Mouse (Mus musculus) yolk sac, embryonic 10.5 days (tissue): ENCODE data around the gene Slc39a11.
A peak's percentile ranks its signal among the peaks of the same experiment; 100 is the strongest.

Experiments used
- DNase-seq: peaks from one replicate; pipeline ENCODE4 v3.0.0-alpha.2; 2017; ENCODE audit warnings: low spot score

Slc39a11 gene

DNA sequence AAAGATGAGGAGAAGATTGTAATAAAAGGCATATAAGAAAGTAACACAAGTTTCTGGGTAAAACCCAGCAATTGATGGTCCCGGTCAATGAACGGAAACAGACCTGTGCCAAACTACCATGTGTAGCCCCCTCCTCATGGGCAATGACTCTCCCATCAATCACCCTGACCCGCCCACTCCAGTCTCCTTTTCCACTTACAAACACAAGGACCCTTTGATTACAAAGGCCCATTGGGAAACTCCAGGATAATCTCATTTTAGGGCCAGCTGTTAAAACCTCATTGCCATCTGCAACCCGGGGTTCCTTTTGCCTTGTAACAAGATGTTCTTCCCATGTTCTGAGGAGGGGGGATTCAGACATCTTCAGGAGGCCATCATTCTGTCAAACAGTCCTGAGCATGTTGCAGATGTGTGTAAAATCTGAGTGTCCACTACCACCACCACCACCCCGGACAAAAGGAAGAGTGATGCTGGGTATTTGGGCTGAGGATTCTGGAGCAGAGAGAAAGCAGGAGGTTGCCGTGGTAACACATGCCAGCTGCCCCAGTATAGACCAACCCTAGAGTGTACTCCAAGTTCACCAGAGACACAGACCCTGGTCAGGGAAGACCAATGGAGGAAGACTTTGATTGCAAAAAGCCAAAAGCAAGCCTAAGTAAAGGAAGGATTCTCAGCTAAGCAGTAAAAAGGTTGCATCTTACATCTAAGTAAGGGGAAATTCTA, 419.3 kb downstream of the Slc39a11 start:
- no peak for DNase-seq

GRCm38 (mm10) chr11:113225748-113226147, 424.1 kb downstream of the Slc39a11 start:
- no peak for DNase-seq

GRCm38 (mm10) chr11:113223756-113224323, 426.0 kb downstream of the Slc39a11 start:
- DNase-seq: no peak

DNA sequence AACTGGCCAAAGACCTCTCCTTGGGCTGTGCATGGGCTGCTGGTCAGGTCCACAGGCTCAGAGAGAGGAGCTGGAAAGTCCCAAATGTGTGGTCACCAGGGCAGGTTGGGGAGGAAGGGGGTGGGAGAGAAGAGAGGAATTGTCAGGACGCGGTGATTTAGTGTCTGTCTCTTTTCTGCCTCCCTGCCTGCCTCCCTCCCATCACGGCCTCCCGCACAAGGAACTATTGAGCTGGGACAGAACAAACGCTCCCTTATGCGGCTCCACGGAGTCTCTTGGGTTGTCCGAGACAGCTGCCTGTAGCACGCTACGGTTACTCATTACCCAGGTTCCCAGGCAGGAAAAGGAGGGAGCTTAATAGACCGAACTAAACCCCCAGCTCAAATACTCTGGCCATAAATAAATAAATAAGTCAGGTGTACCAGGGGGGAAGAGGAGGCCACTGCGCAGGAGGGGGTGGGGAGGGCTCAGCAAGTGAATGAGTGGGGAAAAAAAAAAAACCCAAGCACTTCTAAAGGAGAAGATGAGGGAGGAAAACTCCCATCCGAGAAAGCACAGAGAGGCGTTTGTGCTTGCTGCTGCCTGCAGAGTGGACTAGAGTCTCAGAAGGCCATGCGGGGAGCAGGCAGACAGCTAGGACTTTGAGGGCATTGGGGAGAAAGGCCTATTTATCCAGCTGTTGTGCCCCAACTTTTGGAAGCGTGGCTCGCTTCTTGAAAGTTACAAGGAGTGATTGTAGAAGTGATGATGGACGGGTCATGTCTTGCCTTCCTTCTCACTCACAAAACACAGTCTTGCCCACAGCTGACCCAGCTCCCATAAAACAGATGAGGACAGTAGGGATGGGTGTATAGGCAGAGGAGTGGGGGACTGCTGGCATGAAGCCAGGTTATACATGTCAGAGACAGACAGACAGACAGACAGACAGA, 428.3 kb downstream of the Slc39a11 start:
- peak; percentile 61 for DNase-seq

DNA sequence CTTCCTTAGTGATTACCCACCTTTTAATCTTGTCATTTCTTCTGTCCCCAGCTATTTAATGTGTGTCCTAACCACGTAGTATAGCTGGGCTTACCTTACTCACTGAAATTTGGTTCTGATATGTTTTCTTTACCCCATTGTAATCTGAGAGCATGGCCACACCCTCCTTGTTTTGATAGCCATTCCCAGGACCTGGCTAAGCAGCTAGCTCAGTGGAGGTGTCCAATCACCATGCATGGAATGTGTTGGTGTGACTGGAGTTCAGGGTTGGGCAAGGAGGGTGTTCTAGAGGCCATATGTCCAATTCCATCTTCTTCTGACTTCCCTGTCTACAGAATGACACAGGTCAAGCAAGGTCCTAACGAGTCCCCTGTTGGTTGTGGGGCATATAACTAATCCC, 429.2 kb downstream of the Slc39a11 start:
- no peak for DNase-seq

GRCm38 (mm10) chr11:113214741-113215140, 435.1 kb downstream of the Slc39a11 start:
- DNase-seq: no peak

DNA sequence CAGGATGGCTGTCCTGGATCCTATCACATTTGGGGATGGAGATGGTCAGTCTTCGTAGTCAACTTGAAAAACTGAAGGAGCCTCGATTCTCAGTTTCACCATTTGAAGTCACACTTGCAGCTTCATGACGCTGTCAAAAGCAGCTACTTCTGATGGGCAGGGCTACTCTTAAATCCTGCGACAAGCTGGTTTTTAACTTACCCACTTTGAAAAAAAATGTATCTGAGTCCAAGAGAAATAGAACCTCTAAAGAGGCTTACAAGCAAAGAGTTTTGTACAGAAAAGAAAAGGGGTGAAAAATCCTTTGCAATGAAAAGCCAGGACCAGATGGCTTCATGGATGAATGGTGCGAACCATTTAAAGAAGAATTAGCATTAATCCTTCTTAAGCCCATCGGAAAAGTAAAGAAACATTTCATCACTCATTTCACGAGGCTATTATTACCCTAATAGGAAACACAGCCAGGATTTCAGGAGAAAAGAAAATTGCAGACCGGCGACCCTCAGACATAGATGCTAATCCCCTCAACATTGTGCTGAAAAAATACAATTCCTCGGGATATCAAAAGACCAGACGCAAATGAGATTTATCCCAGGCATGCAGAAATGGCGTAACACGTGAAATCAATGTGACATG, 437.4 kb downstream of the Slc39a11 start:
- no peak for DNase-seq

DNA sequence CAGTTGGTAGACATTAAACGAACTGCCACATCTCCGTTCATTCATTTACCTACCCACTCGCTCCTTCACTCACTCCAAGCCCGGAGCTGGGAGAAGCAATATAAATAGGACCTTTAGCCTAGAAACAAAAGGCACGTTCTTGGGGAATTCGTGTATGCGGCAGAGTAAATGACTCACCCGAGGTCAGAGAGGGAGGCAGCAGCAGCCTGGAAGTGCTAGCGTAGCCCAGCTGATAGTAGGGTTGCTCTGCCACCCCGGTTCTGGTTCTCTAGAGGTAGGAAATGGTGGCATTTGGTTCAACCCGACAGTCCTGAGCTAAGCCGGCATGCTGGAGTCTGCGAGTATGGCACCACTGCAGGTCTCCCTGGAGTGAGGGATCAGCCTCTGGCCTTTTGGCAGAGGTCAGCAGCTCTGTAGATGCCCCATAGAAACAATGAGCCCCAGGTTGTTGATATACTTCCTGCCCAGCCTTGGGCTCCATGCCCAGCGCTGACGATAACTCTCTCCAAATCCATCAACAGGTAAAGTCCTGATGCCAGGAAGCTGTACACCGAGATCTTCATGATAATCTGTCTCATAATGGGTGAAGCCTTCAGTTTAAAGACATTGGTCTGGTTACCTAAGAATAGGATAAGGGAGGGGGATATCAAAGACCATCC, 440.5 kb downstream of the Slc39a11 start:
- DNase-seq: no peak

DNA sequence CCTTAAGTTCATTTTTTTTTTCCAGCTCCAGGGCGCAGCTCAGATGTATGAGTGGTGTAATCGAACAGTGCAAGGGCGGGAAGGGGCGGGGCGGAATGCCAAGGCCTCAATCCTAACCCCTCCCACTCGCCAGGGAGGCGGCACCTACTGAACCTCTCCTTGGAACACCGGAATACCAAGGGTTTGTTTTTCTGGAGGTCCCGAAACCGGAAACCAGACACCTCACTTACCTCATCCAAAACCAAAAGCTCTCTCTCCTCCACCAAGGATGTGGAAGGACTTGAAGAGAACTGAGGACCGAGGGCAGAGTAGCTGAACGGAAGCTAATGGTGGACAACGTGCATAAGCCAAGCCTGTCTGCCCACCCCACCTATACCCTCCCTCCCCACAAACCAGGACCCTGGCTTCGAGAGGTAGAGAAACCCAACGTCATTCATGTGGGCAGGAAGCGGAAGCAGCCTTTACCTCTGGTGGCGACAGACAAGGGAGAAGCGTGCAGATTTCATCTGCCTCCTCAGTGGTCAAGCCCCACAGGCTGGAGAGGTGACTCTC, 441.3 kb downstream of the Slc39a11 start:
- no peak for DNase-seq

DNA sequence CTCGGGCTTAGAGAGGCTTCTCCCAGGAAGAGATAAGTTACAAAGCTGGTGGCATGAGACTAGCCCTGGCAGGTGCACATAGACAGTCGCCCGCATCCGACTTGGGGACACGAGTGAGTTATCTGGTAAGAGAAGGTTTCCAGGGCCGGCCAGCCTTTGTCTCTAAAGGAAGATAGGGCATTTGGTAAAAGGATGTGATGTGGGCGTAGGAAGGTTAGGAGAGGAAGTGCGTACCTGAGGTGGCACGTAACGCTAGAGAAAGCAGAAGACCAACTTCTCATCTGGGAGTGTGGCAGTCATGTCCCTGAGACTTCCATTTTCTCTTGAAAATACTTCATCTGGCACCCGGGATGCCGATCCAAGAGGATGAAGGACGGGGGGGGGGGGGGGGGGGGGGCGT, 441.9 kb downstream of the Slc39a11 start:
- no peak for DNase-seq

DNA sequence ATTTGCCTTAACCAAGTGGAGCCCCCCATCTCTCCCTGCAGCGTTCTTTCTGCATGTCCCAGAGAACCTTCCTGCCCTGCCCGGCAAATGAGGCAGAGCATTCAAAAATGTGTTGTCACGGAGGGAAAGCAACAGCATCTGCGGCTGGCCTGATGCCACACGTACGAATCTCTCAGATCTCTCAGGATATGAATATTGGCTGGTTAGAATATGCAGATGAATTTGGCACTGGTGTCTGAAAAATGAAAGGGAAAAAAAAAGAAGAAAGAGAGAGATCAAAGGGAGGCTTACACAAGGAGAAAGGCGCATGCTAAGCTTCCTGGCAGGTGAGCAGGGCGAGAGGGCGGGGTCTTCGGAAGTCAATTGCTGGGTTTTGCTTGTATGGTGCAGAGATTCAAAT, 443.8 kb downstream of the Slc39a11 start:
- DNase-seq: no peak

- no peak for DNase-seq
Measured at GRCm38 (mm10) chr11:113203008-113203407, 446.9 kb downstream of the Slc39a11 start.

DNA sequence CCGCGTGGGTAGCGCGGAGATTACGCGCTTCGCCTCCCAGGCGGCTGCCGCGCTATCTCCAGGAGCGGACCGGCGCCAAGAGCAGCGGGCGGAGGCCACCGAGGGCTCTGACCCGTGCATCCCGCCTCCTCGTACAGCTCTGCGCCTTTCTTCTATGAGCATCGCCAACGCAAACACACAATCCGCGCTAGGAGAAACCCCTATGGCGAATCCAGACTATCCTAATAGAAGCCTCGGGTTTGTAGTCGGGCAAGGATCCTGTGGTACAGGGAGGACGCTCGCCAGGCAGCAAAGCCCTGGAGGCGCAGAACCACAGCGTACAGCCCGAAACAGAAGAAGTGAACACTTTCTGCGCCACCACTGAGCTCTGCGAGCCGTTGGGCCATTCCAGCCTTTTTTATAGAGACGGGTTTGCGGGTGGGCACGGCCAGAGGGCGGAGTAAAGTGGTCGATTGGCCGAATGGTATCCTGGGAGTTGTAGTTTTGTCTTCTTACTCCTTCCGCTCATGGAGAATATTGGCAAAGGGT, 448.3 kb downstream of the Slc39a11 start:
- DNase-seq: peak; percentile 87

DNA sequence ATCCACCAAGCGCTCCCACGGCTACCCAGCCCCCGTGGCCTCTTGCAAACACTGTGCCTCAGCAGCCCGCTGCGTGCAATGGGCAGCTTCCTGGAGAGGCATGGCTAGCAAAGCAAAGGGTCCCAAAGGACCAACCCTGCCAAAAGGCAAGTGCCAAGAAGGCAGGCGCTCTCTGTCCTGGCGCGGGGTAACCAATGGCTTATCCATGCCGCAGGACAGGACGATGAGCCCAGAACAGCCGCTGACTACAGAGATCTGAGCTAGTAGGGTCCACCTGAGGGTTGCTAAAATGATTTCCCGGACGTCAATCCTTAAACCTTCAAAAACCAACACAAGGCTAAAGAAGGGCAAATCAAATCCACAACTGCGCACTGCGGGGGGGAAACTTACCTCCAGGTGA, 449.0 kb downstream of the Slc39a11 start:
- no peak for DNase-seq

- no peak for DNase-seq
Measured at GRCm38 (mm10) chr11:113198586-113198985, 451.3 kb downstream of the Slc39a11 start.

- DNase-seq: no peak
Measured at GRCm38 (mm10) chr11:113197624-113198023, 452.3 kb downstream of the Slc39a11 start.

DNA sequence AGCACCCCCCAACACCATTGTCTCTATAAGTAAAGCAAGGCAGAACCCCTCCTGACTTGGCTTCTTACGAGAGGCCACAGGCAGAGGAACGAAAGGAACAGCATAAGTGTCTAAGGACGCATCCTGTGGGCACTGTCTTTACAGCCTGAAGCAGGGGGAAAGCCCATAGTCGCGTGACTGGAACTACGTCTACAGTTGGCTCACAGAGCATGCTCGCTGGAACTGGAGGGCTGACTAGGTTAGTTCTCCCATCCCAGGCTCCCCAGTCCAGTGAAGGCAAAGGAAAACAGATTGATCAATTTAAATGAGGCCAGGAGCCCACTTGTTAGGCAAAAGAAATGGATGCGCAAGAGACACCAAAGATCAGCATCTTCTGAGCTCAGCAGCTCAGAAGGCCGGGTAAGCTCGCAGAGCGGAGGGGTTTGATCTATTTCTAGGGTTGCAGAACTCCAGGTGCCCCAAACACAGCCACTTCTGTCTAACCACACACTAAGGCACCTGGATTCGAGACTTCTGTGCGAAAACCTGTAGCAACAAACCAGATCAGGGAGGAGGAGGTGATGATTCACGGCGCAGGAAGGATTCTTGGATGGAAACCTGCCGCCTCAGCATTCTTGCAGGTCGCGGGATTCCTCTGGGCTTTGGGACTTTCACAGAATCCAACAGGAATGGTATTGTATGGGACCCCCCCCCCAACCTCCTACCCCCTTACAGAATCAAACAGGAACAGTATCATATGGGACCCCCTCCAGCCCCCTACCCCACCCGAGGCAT, 453.5 kb downstream of the Slc39a11 start:
- DNase-seq: no peak
